Mouse (Mus musculus): ENCODE results near the gene Klhl22. TPM values are rescaled to one million over a fixed set of nuclear protein-coding genes. Genes with fewer than 3 reads are reported as not detected.
A peak's percentile ranks its signal among the peaks of the same experiment; 100 is the strongest.

Klhl22 gene
- polyA plus RNA-seq, 1 experiment from 2014 or later, result 54.6 TPM

- Histone ChIP-seq H3K4me2 (ENCODE audit: low read depth, low read length, severe bottlenecking) (no peak overlapping the region), H3K9ac (ENCODE audit: low read length) (no peak overlapping the region), H3K4me1 (replicated peaks; ENCODE audit: control insufficient read depth, insufficient read depth, low read length) (peaks cover 13% of the 10 kb centered on the region), H3K27me3 (ENCODE audit: control insufficient read depth, insufficient read depth, low read length) (peaks cover 34% of the 10 kb centered on the region), H3K9me3 (ENCODE audit: control insufficient read depth, low read length) (no peaks in the 10 kb centered on the region), H3K4me3 (ENCODE audit: low read depth, low read length) (no peak overlapping the region), H3K27ac (ENCODE audit: low read depth, low read length) (no peak overlapping the region), H3K36me3 (ENCODE audit: control insufficient read depth, insufficient read depth, low read length) (0 out of 2 replicates have a peak, but pooled peaks cover 2% of the 10 kb centered on the region)
- ATAC-seq (replicated peaks; ENCODE audit: low FRiP score), result no peak
- WGBS, result 92% methylated on average over 4 of the region's 4 CpGs
- no peak for DNase-seq (ENCODE audit: low spot score)
These were observed 34.6 kb downstream of the Klhl22 start for GRCm38 (mm10) chr16:17794047-17794446.

- 53% methylated on average over 5 of the region's 5 CpGs for WGBS
These were observed 36.2 kb downstream of the Klhl22 start for GRCm38 (mm10) chr16:17795643-17796042.

DNA sequence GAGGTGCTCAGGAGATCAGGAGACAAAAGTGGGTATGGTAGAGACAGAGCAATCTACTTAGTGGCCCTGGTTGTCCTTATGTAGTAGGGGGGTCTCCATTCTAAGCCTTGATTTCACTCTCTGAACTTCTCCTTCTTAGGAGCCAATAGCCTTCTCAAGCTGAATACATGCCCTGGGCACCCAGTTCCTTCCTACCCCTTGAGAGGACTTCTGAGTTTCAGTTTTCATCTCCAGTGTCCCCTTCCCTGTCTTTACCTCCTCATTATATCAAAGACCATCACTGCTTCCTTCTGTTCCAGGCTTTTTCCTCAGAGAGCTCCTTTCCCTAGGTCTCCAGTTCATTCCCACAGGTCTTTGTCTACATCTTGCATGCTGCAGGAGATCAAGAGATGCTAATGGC, 37.1 kb downstream of the Klhl22 start:
- Histone ChIP-seq H3K4me3 (ENCODE audit: low read depth, low read length) (peak overlapping the region; percentile 48; the same call in 1 of the 2 replicates), H3K4me1 (replicated peaks; ENCODE audit: control insufficient read depth, insufficient read depth, low read length) (peaks cover 13% of the 10 kb centered on the region), H3K4me2 (ENCODE audit: low read depth, low read length, severe bottlenecking) (peak overlapping the region; percentile 73), H3K27me3 (ENCODE audit: control insufficient read depth, insufficient read depth, low read length) (peaks cover 57% of the 10 kb centered on the region), H3K9ac (ENCODE audit: low read length) (peak overlapping the region; percentile 64), H3K27ac (ENCODE audit: low read depth, low read length) (no peak overlapping the region), H3K36me3 (ENCODE audit: control insufficient read depth, insufficient read depth, low read length) (0 out of 2 replicates have a peak, but pooled peaks cover 2% of the 10 kb centered on the region), H3K9me3 (ENCODE audit: control insufficient read depth, low read length) (no peaks in the 10 kb centered on the region)
- DNase-seq (ENCODE audit: low spot score) (no peak), ATAC-seq (replicated peaks; ENCODE audit: low FRiP score) (no peak)

More at GRCm38 (mm10) chr16:17795643-17796042, 36.2 kb downstream of the Klhl22 start:
- Histone ChIP-seq H3K36me3 (ENCODE audit: control insufficient read depth, insufficient read depth, low read length) (0 out of 2 replicates have a peak, but pooled peaks cover 2% of the 10 kb centered on the region), H3K27ac (ENCODE audit: low read depth, low read length) (no peak overlapping the region), H3K9ac (ENCODE audit: low read length) (no peak overlapping the region), H3K4me1 (replicated peaks; ENCODE audit: control insufficient read depth, insufficient read depth, low read length) (peaks cover 13% of the 10 kb centered on the region), H3K27me3 (ENCODE audit: control insufficient read depth, insufficient read depth, low read length) (peaks cover 48% of the 10 kb centered on the region), H3K4me2 (ENCODE audit: low read depth, low read length, severe bottlenecking) (no peak overlapping the region), H3K4me3 (ENCODE audit: low read depth, low read length) (no peak overlapping the region), H3K9me3 (ENCODE audit: control insufficient read depth, low read length) (no peaks in the 10 kb centered on the region)
- ATAC-seq (replicated peaks; ENCODE audit: low FRiP score), result no peak
- no peak for DNase-seq (ENCODE audit: low spot score)

GRCm38 (mm10) chr16:17796971-17797811, 37.8 kb downstream of the Klhl22 start, which contains the start of gene Scarf2:
TSS of gene Scarf2 (plus strand) at chr16:17797282.
- Histone ChIP-seq H3K4me2 (ENCODE audit: low read depth, low read length, severe bottlenecking) (peak within 1 kb of the TSS; percentile 73), H3K36me3 (ENCODE audit: control insufficient read depth, insufficient read depth, low read length) (0 out of 2 replicates have a peak, but pooled peaks cover 2% of the 10 kb centered on the region), H3K27me3 (ENCODE audit: control insufficient read depth, insufficient read depth, low read length) (peaks cover 64% of the 10 kb centered on the region), H3K9ac (ENCODE audit: low read length) (peak within 1 kb of the TSS; percentile 64), H3K9me3 (ENCODE audit: control insufficient read depth, low read length) (no peaks in the 10 kb centered on the region), H3K27ac (ENCODE audit: low read depth, low read length) (no peak within 1 kb of the TSS), H3K4me3 (ENCODE audit: low read depth, low read length) (peak within 1 kb of the TSS; percentile 48), H3K4me1 (replicated peaks; ENCODE audit: control insufficient read depth, insufficient read depth, low read length) (peaks cover 13% of the 10 kb centered on the region)
- peak; percentile 39 for ATAC-seq (replicated peaks; ENCODE audit: low FRiP score)
- 1% methylated on average over 78 of the region's 81 CpGs for WGBS
- DNase-seq (ENCODE audit: low spot score), result peak; percentile 72

GRCm38 (mm10) chr16:17797812-17798311, 38.4 kb downstream of the Klhl22 start:
- peaks cover 70% of the 10 kb centered on the region for H3K27me3 ChIP-seq (ENCODE audit: control insufficient read depth, insufficient read depth, low read length)
- H3K9ac ChIP-seq (ENCODE audit: low read length), result peak overlapping the region; percentile 64
- H3K27ac ChIP-seq (ENCODE audit: low read depth, low read length), result no peak overlapping the region
- DNase-seq (ENCODE audit: low spot score) (peak; percentile 71), ATAC-seq (replicated peaks; ENCODE audit: low FRiP score) (no peak)
- peak overlapping the region; percentile 48 for H3K4me3 ChIP-seq (ENCODE audit: low read depth, low read length)
- H3K4me1 ChIP-seq (replicated peaks; ENCODE audit: control insufficient read depth, insufficient read depth, low read length), result peaks cover 15% of the 10 kb centered on the region
- WGBS, result 2% methylated on average over 29 of the region's 29 CpGs
- peak overlapping the region; percentile 73; the same call in 1 of the 2 replicates for H3K4me2 ChIP-seq (ENCODE audit: low read depth, low read length, severe bottlenecking)
- no peaks in the 10 kb centered on the region for H3K9me3 ChIP-seq (ENCODE audit: control insufficient read depth, low read length)
- no peaks in the 10 kb centered on the region for H3K36me3 ChIP-seq (ENCODE audit: control insufficient read depth, insufficient read depth, low read length)

DNA sequence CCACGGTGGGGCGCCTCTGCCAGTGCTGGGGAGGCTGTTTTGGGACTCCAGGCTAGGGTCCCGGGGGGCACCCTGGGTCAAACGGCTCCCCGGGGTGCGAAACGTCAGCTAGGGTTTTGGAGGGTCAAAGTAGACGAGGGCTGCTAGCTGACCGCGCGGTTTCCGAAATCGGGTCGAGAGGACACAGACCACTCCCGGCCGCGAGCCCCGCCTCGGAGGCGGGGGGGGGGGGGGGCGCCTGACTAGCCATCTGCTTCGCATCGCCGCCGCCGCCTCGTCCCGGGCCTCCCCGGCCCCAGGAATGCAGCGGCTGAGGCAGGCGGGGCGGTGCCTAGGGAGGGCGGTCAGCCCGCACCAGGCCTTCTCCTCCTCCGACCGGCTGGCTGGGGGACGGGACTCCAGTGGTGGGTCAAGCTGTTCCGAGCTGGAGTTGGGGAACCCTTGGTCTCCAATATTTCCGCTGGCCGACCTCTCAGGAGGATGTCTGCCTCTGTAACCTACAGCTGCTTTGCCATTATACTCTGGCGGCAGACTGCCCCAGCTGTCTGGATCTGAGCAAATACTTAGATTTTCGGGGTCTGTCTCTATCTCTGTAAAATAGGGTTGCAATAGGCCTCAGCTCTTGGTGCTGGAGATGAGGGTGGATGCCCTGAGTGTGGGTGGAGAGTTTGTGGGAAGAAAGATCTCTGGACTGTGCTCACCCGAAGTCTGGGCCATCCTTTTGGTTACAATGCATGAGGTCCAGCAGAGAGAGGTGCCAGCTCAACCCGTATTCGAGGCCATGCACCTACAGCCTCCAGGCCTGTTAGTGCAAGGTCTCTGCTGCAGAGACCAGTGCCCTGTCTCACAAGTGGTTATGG, 39.1 kb downstream of the Klhl22 start:
- H3K36me3 ChIP-seq (ENCODE audit: control insufficient read depth, insufficient read depth, low read length), result no peaks in the 10 kb centered on the region
- peak overlapping the region; percentile 48 for H3K4me3 ChIP-seq (ENCODE audit: low read depth, low read length)
- H3K9ac ChIP-seq (ENCODE audit: low read length), result peak overlapping the region; percentile 64
- no peak for ATAC-seq (replicated peaks; ENCODE audit: low FRiP score)
- no peaks in the 10 kb centered on the region for H3K9me3 ChIP-seq (ENCODE audit: control insufficient read depth, low read length)
- DNase-seq (ENCODE audit: low spot score), result peak; percentile 75
- H3K4me1 ChIP-seq (replicated peaks; ENCODE audit: control insufficient read depth, insufficient read depth, low read length), result peaks cover 22% of the 10 kb centered on the region
- peak overlapping the region; percentile 73 for H3K4me2 ChIP-seq (ENCODE audit: low read depth, low read length, severe bottlenecking)
- H3K27ac ChIP-seq (ENCODE audit: low read depth, low read length), result no peak overlapping the region
- 1% methylated on average over 32 of the region's 45 CpGs for WGBS
- H3K27me3 ChIP-seq (ENCODE audit: control insufficient read depth, insufficient read depth, low read length), result peaks cover 77% of the 10 kb centered on the region

DNA sequence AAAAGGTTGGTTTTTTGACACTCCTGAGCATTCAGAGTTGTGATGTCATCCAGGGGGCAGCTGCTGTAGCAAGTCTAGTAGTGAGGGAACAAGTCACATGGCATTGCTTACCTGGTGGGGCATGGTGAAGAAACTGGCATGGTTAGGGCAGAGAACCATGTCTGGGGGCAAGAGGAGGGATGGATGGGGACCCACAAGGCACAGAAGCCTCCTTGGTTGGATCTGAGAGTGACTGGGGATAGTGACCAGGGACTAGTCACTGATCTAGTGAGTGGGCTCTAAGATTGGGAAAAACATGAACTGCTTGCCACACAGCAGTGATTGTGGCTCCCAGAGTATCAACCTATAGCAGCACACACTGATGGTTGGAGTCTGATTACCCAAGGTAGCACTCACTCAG, 40.2 kb downstream of the Klhl22 start:
- H3K36me3 ChIP-seq (ENCODE audit: control insufficient read depth, insufficient read depth, low read length), result no peaks in the 10 kb centered on the region
- no peak overlapping the region for H3K9ac ChIP-seq (ENCODE audit: low read length)
- no peak overlapping the region for H3K4me2 ChIP-seq (ENCODE audit: low read depth, low read length, severe bottlenecking)
- H3K27me3 ChIP-seq (ENCODE audit: control insufficient read depth, insufficient read depth, low read length), result peaks cover 87% of the 10 kb centered on the region
- no peak for ATAC-seq (replicated peaks; ENCODE audit: low FRiP score)
- H3K9me3 ChIP-seq (ENCODE audit: control insufficient read depth, low read length), result no peaks in the 10 kb centered on the region
- no peak for DNase-seq (ENCODE audit: low spot score)
- H3K27ac ChIP-seq (ENCODE audit: low read depth, low read length), result no peak overlapping the region
- no peak overlapping the region for H3K4me3 ChIP-seq (ENCODE audit: low read depth, low read length)
- peaks cover 30% of the 10 kb centered on the region for H3K4me1 ChIP-seq (replicated peaks; ENCODE audit: control insufficient read depth, insufficient read depth, low read length)

DNA sequence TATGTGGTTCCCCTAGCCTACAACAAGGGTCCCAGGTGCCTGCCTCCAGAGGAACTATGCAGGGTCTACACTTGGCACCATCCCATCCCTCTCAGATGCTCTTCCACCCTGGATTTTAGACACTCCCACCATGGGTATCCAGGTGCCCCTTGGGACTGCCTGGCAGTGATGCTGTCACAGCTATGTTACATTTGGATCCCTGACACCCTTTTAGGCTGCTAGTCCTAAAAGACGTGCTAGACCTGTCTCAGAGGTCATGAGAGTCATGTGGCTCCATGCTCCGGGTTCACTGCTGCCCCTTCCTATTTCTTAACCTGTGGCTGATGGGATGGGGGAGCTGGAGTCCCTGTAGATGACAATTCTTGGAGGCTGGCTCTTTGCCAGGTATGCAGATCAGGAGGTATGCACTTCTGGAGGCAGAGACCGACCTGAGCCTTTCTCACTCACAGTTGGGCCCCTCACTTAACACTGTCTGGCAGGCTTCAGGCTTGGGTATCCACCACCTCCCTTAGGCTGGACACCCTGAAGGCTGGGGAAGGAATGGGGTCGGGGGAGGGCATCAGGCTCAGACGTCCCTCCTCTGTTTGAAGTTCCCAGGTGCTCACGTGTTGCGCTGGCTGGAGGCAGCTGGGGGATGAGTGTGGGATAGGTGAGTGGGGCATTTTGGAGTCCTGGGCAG, 42.5 kb downstream of the Klhl22 start:
- H3K4me1 ChIP-seq (replicated peaks; ENCODE audit: control insufficient read depth, insufficient read depth, low read length), result peaks cover 39% of the 10 kb centered on the region
- H3K9me3 ChIP-seq (ENCODE audit: control insufficient read depth, low read length), result no peaks in the 10 kb centered on the region
- no peak for ATAC-seq (replicated peaks; ENCODE audit: low FRiP score)
- no peak overlapping the region for H3K27ac ChIP-seq (ENCODE audit: low read depth, low read length)
- no peak overlapping the region for H3K4me3 ChIP-seq (ENCODE audit: low read depth, low read length)
- H3K27me3 ChIP-seq (ENCODE audit: control insufficient read depth, insufficient read depth, low read length), result peaks cover 95% of the 10 kb centered on the region
- WGBS, result 4% methylated on average over 7 of the region's 7 CpGs
- H3K9ac ChIP-seq (ENCODE audit: low read length), result no peak overlapping the region
- DNase-seq (ENCODE audit: low spot score), result peak; percentile 57
- H3K4me2 ChIP-seq (ENCODE audit: low read depth, low read length, severe bottlenecking), result no peak overlapping the region
- no peaks in the 10 kb centered on the region for H3K36me3 ChIP-seq (ENCODE audit: control insufficient read depth, insufficient read depth, low read length)

All from forebrain, embryonic 11.5 days (tissue).